Mouse (Mus musculus): Measurements from ENCODE around the gene Frem1. TPM values are rescaled to one million over a fixed set of nuclear protein-coding genes. Genes with fewer than 3 reads are reported as not detected.
A peak's percentile ranks its signal among the peaks of the same experiment; 100 is the strongest.

Gene Frem1
- polyA plus RNA-seq, 1 experiment from 2014 or later: 6.6 TPM

GRCm38 (mm10) chr4:82946721-82947120 lies 105.4 kb downstream of the Frem1 start:
- no peak overlapping the region for H3K27ac ChIP-seq
- no peaks in the 10 kb centered on the region for H3K27me3 ChIP-seq (replicated peaks)
- no peak overlapping the region for H3K4me2 ChIP-seq (replicated peaks)
- H3K36me3 ChIP-seq: no peaks in the 10 kb centered on the region
- no peak overlapping the region for H3K4me3 ChIP-seq (replicated peaks)
- no peak overlapping the region for H3K9ac ChIP-seq
- H3K4me1 ChIP-seq (replicated peaks): no peaks in the 10 kb centered on the region
- ATAC-seq: no peak
- 91% methylated on average over 8 of the region's 8 CpGs for WGBS
- no peaks in the 10 kb centered on the region for H3K9me3 ChIP-seq

- Histone ChIP-seq H3K4me1 (replicated peaks) (no peaks in the 10 kb centered on the region), H3K27ac (no peak overlapping the region), H3K9me3 (no peaks in the 10 kb centered on the region), H3K4me3 (replicated peaks) (no peak overlapping the region), H3K4me2 (replicated peaks) (no peak overlapping the region), H3K36me3 (no peaks in the 10 kb centered on the region), H3K9ac (no peak overlapping the region), H3K27me3 (replicated peaks) (no peaks in the 10 kb centered on the region)
- ATAC-seq: no peak
- WGBS: 77% methylated on average over 3 of the region's 3 CpGs
Observed at GRCm38 (mm10) chr4:82946276-82946612, 105.9 kb downstream of the Frem1 start.

- H3K36me3 ChIP-seq: no peaks in the 10 kb centered on the region
- no peak overlapping the region for H3K4me2 ChIP-seq (replicated peaks)
- 81% methylated on average over 9 of the region's 9 CpGs for WGBS
- H3K4me3 ChIP-seq (replicated peaks): no peak overlapping the region
- H3K27me3 ChIP-seq (replicated peaks): no peaks in the 10 kb centered on the region
- ATAC-seq: no peak
- no peak overlapping the region for H3K27ac ChIP-seq
- H3K4me1 ChIP-seq (replicated peaks): no peaks in the 10 kb centered on the region
- no peak overlapping the region for H3K9ac ChIP-seq
- H3K9me3 ChIP-seq: no peaks in the 10 kb centered on the region
Observed at GRCm38 (mm10) chr4:82945572-82946275, 106.4 kb downstream of the Frem1 start.

GRCm38 (mm10) chr4:82940680-82941079 lies 111.5 kb downstream of the Frem1 start:
- no peaks in the 10 kb centered on the region for H3K36me3 ChIP-seq
- H3K4me2 ChIP-seq (replicated peaks): no peak overlapping the region
- no peak overlapping the region for H3K27ac ChIP-seq
- no peak for ATAC-seq
- H3K9me3 ChIP-seq: no peaks in the 10 kb centered on the region
- H3K27me3 ChIP-seq (replicated peaks): no peaks in the 10 kb centered on the region
- H3K4me3 ChIP-seq (replicated peaks): no peak overlapping the region
- H3K4me1 ChIP-seq (replicated peaks): no peaks in the 10 kb centered on the region
- no peak overlapping the region for H3K9ac ChIP-seq
- WGBS: 88% methylated on average over 5 of the region's 5 CpGs

GRCm38 (mm10) chr4:82940248-82940647 lies 111.9 kb downstream of the Frem1 start:
- H3K27me3 ChIP-seq (replicated peaks): no peaks in the 10 kb centered on the region
- no peaks in the 10 kb centered on the region for H3K9me3 ChIP-seq
- no peak overlapping the region for H3K9ac ChIP-seq
- WGBS: 86% methylated on average over 13 of the region's 13 CpGs
- H3K4me3 ChIP-seq (replicated peaks): no peak overlapping the region
- no peak overlapping the region for H3K27ac ChIP-seq
- no peaks in the 10 kb centered on the region for H3K4me1 ChIP-seq (replicated peaks)
- ATAC-seq: no peak
- no peaks in the 10 kb centered on the region for H3K36me3 ChIP-seq
- no peak overlapping the region for H3K4me2 ChIP-seq (replicated peaks)

GRCm38 (mm10) chr4:82934308-82934707 lies 117.8 kb downstream of the Frem1 start:
- Histone ChIP-seq H3K4me3 (replicated peaks) (no peak overlapping the region), H3K4me1 (replicated peaks) (no peaks in the 10 kb centered on the region), H3K9ac (no peak overlapping the region), H3K9me3 (no peaks in the 10 kb centered on the region), H3K27ac (no peak overlapping the region), H3K4me2 (replicated peaks) (no peak overlapping the region), H3K36me3 (no peaks in the 10 kb centered on the region), H3K27me3 (replicated peaks) (no peaks in the 10 kb centered on the region)
- WGBS: 15% methylated on average over 5 of the region's 5 CpGs
- peak; percentile 89 for ATAC-seq

GRCm38 (mm10) chr4:82933698-82934210 lies 118.4 kb downstream of the Frem1 start:
- H3K9me3 ChIP-seq: no peaks in the 10 kb centered on the region
- H3K4me1 ChIP-seq (replicated peaks): no peaks in the 10 kb centered on the region
- peak overlapping the region; percentile 39 for H3K4me2 ChIP-seq (replicated peaks)
- H3K9ac ChIP-seq: no peak overlapping the region
- 14% methylated on average over 14 of the region's 14 CpGs for WGBS
- no peaks in the 10 kb centered on the region for H3K36me3 ChIP-seq
- ATAC-seq: peak; percentile 62
- no peak overlapping the region for H3K27ac ChIP-seq
- H3K4me3 ChIP-seq (replicated peaks): peak overlapping the region; percentile 17; the same call in 1 of the 2 replicates
- no peaks in the 10 kb centered on the region for H3K27me3 ChIP-seq (replicated peaks)

GRCm38 (mm10) chr4:82930079-82930478 lies 122.1 kb downstream of the Frem1 start:
- no peaks in the 10 kb centered on the region for H3K4me1 ChIP-seq (replicated peaks)
- ATAC-seq: peak; percentile 21; the same call in 1 of the 2 replicates
- no peaks in the 10 kb centered on the region for H3K36me3 ChIP-seq
- 74% methylated on average over 5 of the region's 5 CpGs for WGBS
- no peaks in the 10 kb centered on the region for H3K9me3 ChIP-seq
- no peak overlapping the region for H3K27ac ChIP-seq
- H3K9ac ChIP-seq: no peak overlapping the region
- H3K4me3 ChIP-seq (replicated peaks): no peak overlapping the region
- no peak overlapping the region for H3K4me2 ChIP-seq (replicated peaks)
- H3K27me3 ChIP-seq (replicated peaks): no peaks in the 10 kb centered on the region

- ATAC-seq: no peak
- 59% methylated on average over 4 of the region's 4 CpGs for WGBS
Observed at GRCm38 (mm10) chr4:82921962-82922361, 130.2 kb downstream of the Frem1 start.

GRCm38 (mm10) chr4:82918625-82919024 lies 133.5 kb downstream of the Frem1 start:
- no peaks in the 10 kb centered on the region for H3K27me3 ChIP-seq (replicated peaks)
- 52% methylated on average over 2 of the region's 2 CpGs for WGBS
- no peak overlapping the region for H3K9ac ChIP-seq
- H3K36me3 ChIP-seq: no peaks in the 10 kb centered on the region
- H3K9me3 ChIP-seq: no peaks in the 10 kb centered on the region
- no peak overlapping the region for H3K4me2 ChIP-seq (replicated peaks)
- no peak overlapping the region for H3K4me3 ChIP-seq (replicated peaks)
- H3K4me1 ChIP-seq (replicated peaks): no peaks in the 10 kb centered on the region
- ATAC-seq: no peak
- no peak overlapping the region for H3K27ac ChIP-seq

More at GRCm38 (mm10) chr4:82921962-82922361, 130.2 kb downstream of the Frem1 start:
- H3K36me3 ChIP-seq: 0 out of 2 replicates have a peak, but pooled peaks cover 3% of the 10 kb centered on the region
- H3K9me3 ChIP-seq: no peaks in the 10 kb centered on the region
- H3K4me2 ChIP-seq (replicated peaks): no peak overlapping the region
- H3K4me3 ChIP-seq (replicated peaks): no peak overlapping the region
- H3K4me1 ChIP-seq (replicated peaks): no peaks in the 10 kb centered on the region
- no peaks in the 10 kb centered on the region for H3K27me3 ChIP-seq (replicated peaks)
- no peak overlapping the region for H3K9ac ChIP-seq
- no peak overlapping the region for H3K27ac ChIP-seq

- no peak overlapping the region for H3K4me2 ChIP-seq (replicated peaks)
- H3K36me3 ChIP-seq: no peaks in the 10 kb centered on the region
- no peaks in the 10 kb centered on the region for H3K4me1 ChIP-seq (replicated peaks)
- H3K9ac ChIP-seq: no peak overlapping the region
- no peaks in the 10 kb centered on the region for H3K27me3 ChIP-seq (replicated peaks)
- H3K9me3 ChIP-seq: no peaks in the 10 kb centered on the region
- no peak for ATAC-seq
- H3K4me3 ChIP-seq (replicated peaks): no peak overlapping the region
- 69% methylated on average over 5 of the region's 5 CpGs for WGBS
- H3K27ac ChIP-seq: no peak overlapping the region
Observed at GRCm38 (mm10) chr4:82916678-82917050, 135.5 kb downstream of the Frem1 start.

- ATAC-seq: no peak
- 55% methylated on average over 14 of the region's 14 CpGs for WGBS
- no peak overlapping the region for H3K4me3 ChIP-seq (replicated peaks)
Observed at GRCm38 (mm10) chr4:82916003-82916677, 136.0 kb downstream of the Frem1 start.

GRCm38 (mm10) chr4:82915576-82915975 lies 136.6 kb downstream of the Frem1 start:
- Histone ChIP-seq H3K36me3 (no peaks in the 10 kb centered on the region), H3K27me3 (replicated peaks) (no peaks in the 10 kb centered on the region), H3K9me3 (no peaks in the 10 kb centered on the region), H3K4me2 (replicated peaks) (no peak overlapping the region), H3K4me3 (replicated peaks) (no peak overlapping the region), H3K4me1 (replicated peaks) (no peaks in the 10 kb centered on the region), H3K9ac (no peak overlapping the region), H3K27ac (no peak overlapping the region)
- WGBS: 44% methylated on average over 7 of the region's 7 CpGs
- no peak for ATAC-seq

More at GRCm38 (mm10) chr4:82916003-82916677, 136.0 kb downstream of the Frem1 start:
- no peaks in the 10 kb centered on the region for H3K4me1 ChIP-seq (replicated peaks)
- no peak overlapping the region for H3K27ac ChIP-seq
- H3K27me3 ChIP-seq (replicated peaks): no peaks in the 10 kb centered on the region
- no peaks in the 10 kb centered on the region for H3K9me3 ChIP-seq
- H3K4me2 ChIP-seq (replicated peaks): no peak overlapping the region
- no peak overlapping the region for H3K9ac ChIP-seq
- no peaks in the 10 kb centered on the region for H3K36me3 ChIP-seq
